Mouse (Mus musculus): ENCODE results near the gene Slc25a27.

Gene Slc25a27

GRCm38 (mm10) chr17:43666576-43667289 is at the start of gene Slc25a27:
Slc25a27 (minus strand) TSS chr17:43667214.
- DNase-seq (ENCODE audit: low spot score in 2 of 2) = peak; percentile 86 to 93

- no peak for DNase-seq (ENCODE audit: low spot score in 2 of 2)
Observed at GRCm38 (mm10) chr17:43716601-43717000, 49.6 kb upstream of the Slc25a27 start.

GRCm38 (mm10) chr17:43714191-43714590 is 47.2 kb upstream of the Slc25a27 start:
- no peak for DNase-seq (ENCODE audit: low spot score in 2 of 2)

GRCm38 (mm10) chr17:43711557-43712352 is 44.7 kb upstream of the Slc25a27 start:
- DNase-seq (ENCODE audit: low spot score in 2 of 2) = no peak

- DNase-seq (ENCODE audit: low spot score in 2 of 2) = no peak
Observed at GRCm38 (mm10) chr17:43707254-43707653, 40.2 kb upstream of the Slc25a27 start.

GRCm38 (mm10) chr17:43706749-43707148 is 39.7 kb upstream of the Slc25a27 start:
- no peak for DNase-seq (ENCODE audit: low spot score in 2 of 2)

GRCm38 (mm10) chr17:43704216-43704930 is 37.4 kb upstream of the Slc25a27 start:
- no peak for DNase-seq (ENCODE audit: low spot score in 2 of 2)

GRCm38 (mm10) chr17:43701060-43701459 is 34.0 kb upstream of the Slc25a27 start:
- DNase-seq (ENCODE audit: low spot score in 2 of 2) = peak; percentile 19 to 24

GRCm38 (mm10) chr17:43698997-43699649 is 32.1 kb upstream of the Slc25a27 start:
- peak; percentile 42 to 55 for DNase-seq (ENCODE audit: low spot score in 2 of 2)

GRCm38 (mm10) chr17:43689591-43689990 is 22.6 kb upstream of the Slc25a27 start:
- DNase-seq (ENCODE audit: low spot score in 2 of 2) = no peak

GRCm38 (mm10) chr17:43684638-43685037 is 17.6 kb upstream of the Slc25a27 start:
- no peak for DNase-seq (ENCODE audit: low spot score in 2 of 2)

- no peak for DNase-seq (ENCODE audit: low spot score in 2 of 2)
Observed at GRCm38 (mm10) chr17:43684086-43684485, 17.1 kb upstream of the Slc25a27 start.

GRCm38 (mm10) chr17:43677317-43677716 is 10.3 kb upstream of the Slc25a27 start:
- no peak for DNase-seq (ENCODE audit: low spot score in 2 of 2)

GRCm38 (mm10) chr17:43676241-43676640 is 9.2 kb upstream of the Slc25a27 start:
- DNase-seq (ENCODE audit: low spot score in 2 of 2) = no peak

- DNase-seq (ENCODE audit: low spot score in 2 of 2) = no peak
Observed at GRCm38 (mm10) chr17:43675228-43675627, 8.2 kb upstream of the Slc25a27 start.

- no peak for DNase-seq (ENCODE audit: low spot score in 2 of 2)
Observed at GRCm38 (mm10) chr17:43671907-43672306, 4.9 kb upstream of the Slc25a27 start.

GRCm38 (mm10) chr17:43669145-43669695 is 2.2 kb upstream of the Slc25a27 start:
- no peak for DNase-seq (ENCODE audit: low spot score in 2 of 2)

- no peak for DNase-seq (ENCODE audit: low spot score in 2 of 2)
Observed at GRCm38 (mm10) chr17:43667290-43667843, 353 bp upstream of the Slc25a27 start, which contains the start of gene Cyp39a1. Cyp39a1 (plus strand) TSS chr17:43667425.

GRCm38 (mm10) chr17:43651314-43652046 is 15.5 kb downstream of the Slc25a27 start:
- DNase-seq (ENCODE audit: low spot score in 2 of 2) = no peak
